In genomic region chr8:72019022-72019421, GRCm38 (mm10) we compare ENCODE assay signal across 21 mouse cellular contexts. TPM values are rescaled to one million over a fixed set of nuclear protein-coding genes. Genes with fewer than 3 reads are reported as not detected.
"Had no signal": no experiment of that assay in that cellular context is flagged by ENCODE, and none has a peak within 500 bp of the region (broad histone marks: within the 10 kb centered on the region; RNA-seq: fewer than 3 reads in every experiment).

No protein-coding gene starts in this region.

RNA-seq across cellular contexts. Expression of gene Cyp4f18, which starts 9.6 kb away (rescaled TPM):
- polyA plus RNA-seq: heart, embryonic 10.5 days had no signal

RNA-seq across cellular contexts. Expression of gene Olfr372, which starts 22.0 kb away (rescaled TPM):
- polyA plus RNA-seq: gonadal fat pad, adult 2 months; heart, embryonic 10.5 days; heart, embryonic 12.5 days; heart, embryonic 14.5 days; heart, embryonic 16.5 days; hindbrain, embryonic 10.5 days; hindbrain, embryonic 12.5 days; hindbrain, embryonic 14.5 days; hindbrain, embryonic 16.5 days; inflammation-experienced regulatory T-cells, adult 6 months; intestine, embryonic 15.5 days; intestine, postnatal 0 days; kidney, embryonic 14.5 days; kidney, embryonic 16.5 days; limb, embryonic 11.5 days; limb, embryonic 13.5 days; limb, embryonic 15.5 days; liver, adult 2 months; liver, embryonic 13.5 days; liver, embryonic 15.5 days; liver, postnatal 0 days had no signal
